25 mouse cellular contexts compared by ENCODE assay signal in the genomic region with DNA sequence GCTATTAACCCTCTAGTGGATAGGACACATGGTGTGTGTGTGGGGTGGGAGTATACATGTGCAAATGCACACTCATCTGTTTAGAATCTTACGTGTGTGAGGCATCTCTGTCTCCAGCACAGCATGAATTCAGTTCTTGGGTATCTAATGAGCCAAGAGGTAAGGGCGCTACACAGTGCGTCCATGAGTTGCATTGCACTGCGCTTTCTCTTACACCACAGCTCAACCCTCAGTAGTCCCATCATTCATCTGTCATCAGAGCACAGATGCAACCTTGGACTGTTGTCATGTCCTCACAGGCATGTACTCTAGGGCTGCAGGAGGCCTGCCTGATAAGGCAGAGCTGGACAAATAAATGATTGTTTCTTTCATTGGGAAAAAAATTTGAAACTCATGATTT. TPM values are rescaled to one million over a fixed set of nuclear protein-coding genes. Genes with fewer than 3 reads are reported as not detected.
DNase-seq lines count a peak whose midpoint lies in the region; ATAC-seq lines count a peak whose summit lies in the region.
"Had no signal": no experiment of that assay in that cellular context is flagged by ENCODE, and none has a peak within 500 bp of the region (broad histone marks: within the 10 kb centered on the region; RNA-seq: fewer than 3 reads in every experiment).

No protein-coding gene starts in this region.

- H3K36me3 ChIP-seq in hindbrain, embryonic 12.5 days, result no peaks in the 10 kb centered on the region
- no peaks in the 10 kb centered on the region for H3K36me3 ChIP-seq in hindbrain, embryonic 11.5 days (ENCODE audit: control insufficient read depth, insufficient read depth, low read length)
- no peaks in the 10 kb centered on the region for H3K36me3 ChIP-seq in midbrain, embryonic 13.5 days
- no peaks in the 10 kb centered on the region for H3K36me3 ChIP-seq in midbrain, embryonic 11.5 days (ENCODE audit: control insufficient read depth, insufficient read depth, low read length)
- H3K36me3 ChIP-seq in hindbrain, embryonic 15.5 days, result no peaks in the 10 kb centered on the region
- no peaks in the 10 kb centered on the region for H3K36me3 ChIP-seq in neural tube, embryonic 14.5 days (ENCODE audit: control insufficient read depth, insufficient read depth, low read length)
- H3K36me3 ChIP-seq: embryonic facial prominence, embryonic 10.5 days; embryonic facial prominence, embryonic 15.5 days; G1E; heart, embryonic 12.5 days; intestine, embryonic 15.5 days had no signal

- DNase-seq in hindbrain, embryonic 11.5 days (ENCODE audit: low spot score), result no peak
- no peak for DNase-seq in midbrain, embryonic 11.5 days (ENCODE audit: low spot score, missing footprints)
- DNase-seq: adrenal gland, postnatal 10 days; cerebellum, adult 8-10 months; cerebellum, postnatal 25 days; gastrocnemius, adult 2 months; heart, adult 2 months; kidney, adult 8-10 months; kidney, postnatal 14 days; layer of hippocampus, adult 9-11 months; lung, postnatal 10 days; right cerebral cortex, adult 18-20 months; thymus, postnatal 4 days had no signal

- no peaks in the 10 kb centered on the region for H3K9me3 ChIP-seq in hindbrain, embryonic 12.5 days (replicated peaks)
- H3K9me3 ChIP-seq in hindbrain, embryonic 11.5 days (ENCODE audit: control insufficient read depth, low read length), result no peaks in the 10 kb centered on the region
- no peaks in the 10 kb centered on the region for H3K9me3 ChIP-seq in midbrain, embryonic 13.5 days
- H3K9me3 ChIP-seq in midbrain, embryonic 11.5 days (ENCODE audit: control insufficient read depth, low read length), result no peaks in the 10 kb centered on the region
- no peaks in the 10 kb centered on the region for H3K9me3 ChIP-seq in hindbrain, embryonic 15.5 days
- no peaks in the 10 kb centered on the region for H3K9me3 ChIP-seq in neural tube, embryonic 14.5 days (ENCODE audit: control insufficient read depth, low read length)
- H3K9me3 ChIP-seq: embryonic facial prominence, embryonic 10.5 days; embryonic facial prominence, embryonic 15.5 days; forebrain, embryonic 13.5 days; G1E; heart, embryonic 12.5 days; intestine, embryonic 15.5 days had no signal

- 78% methylated on average over 4 of the region's 4 CpGs for WGBS in hindbrain, embryonic 12.5 days
- 79% methylated on average over 4 of the region's 4 CpGs for WGBS in hindbrain, embryonic 11.5 days
- 79% methylated on average over 4 of the region's 4 CpGs for WGBS in midbrain, embryonic 13.5 days
- 94% methylated on average over 4 of the region's 4 CpGs for WGBS in midbrain, embryonic 11.5 days
- WGBS in hindbrain, embryonic 15.5 days, result 50% methylated on average over 4 of the region's 4 CpGs
- 46% methylated on average over 4 of the region's 4 CpGs for WGBS in neural tube, embryonic 14.5 days

- ATAC-seq in hindbrain, embryonic 12.5 days (ENCODE audit: low FRiP score), result no peak
- no peak for ATAC-seq in hindbrain, embryonic 11.5 days (ENCODE audit: low FRiP score)
- 0 out of 2 replicates have a peak, but pooled peaks have one; percentile 30 for ATAC-seq in midbrain, embryonic 13.5 days
- ATAC-seq in midbrain, embryonic 11.5 days (ENCODE audit: low FRiP score), result no peak
- peak; percentile 63; the same call in 1 of the 2 replicates for ATAC-seq in hindbrain, embryonic 15.5 days (ENCODE audit: low FRiP score, low read depth)
- ATAC-seq in neural tube, embryonic 14.5 days (ENCODE audit: low read depth), result peak; percentile 34; the same call in 1 of the 2 replicates
- no peak for ATAC-seq in megakaryocyte-erythroid progenitor cell, adult 5-6 weeks (replicated peaks; ENCODE audit: low FRiP score, low TSS enrichment, poor library complexity, severe bottlenecking)
- ATAC-seq: forebrain, embryonic 13.5 days; intestine, embryonic 15.5 days had no signal

- H3K4me1 ChIP-seq in hindbrain, embryonic 12.5 days, result peaks cover 22% of the 10 kb centered on the region
- peaks cover 2% of the 10 kb centered on the region; the same call in 1 of the 2 replicates for H3K4me1 ChIP-seq in hindbrain, embryonic 11.5 days (replicated peaks; ENCODE audit: control insufficient read depth, insufficient read depth, low read length)
- H3K4me1 ChIP-seq in midbrain, embryonic 13.5 days (replicated peaks), result peaks cover 17% of the 10 kb centered on the region
- H3K4me1 ChIP-seq in midbrain, embryonic 11.5 days (ENCODE audit: control insufficient read depth, insufficient read depth, low read length), result no peaks in the 10 kb centered on the region
- peaks cover 28% of the 10 kb centered on the region for H3K4me1 ChIP-seq in hindbrain, embryonic 15.5 days (replicated peaks)
- H3K4me1 ChIP-seq in neural tube, embryonic 14.5 days (ENCODE audit: control insufficient read depth, insufficient read depth, low read length), result peaks cover 18% of the 10 kb centered on the region
- H3K4me1 ChIP-seq: heart, embryonic 12.5 days had no signal

- peak overlapping the region; percentile 24; the same call in 1 of the 2 replicates for H3K27ac ChIP-seq in hindbrain, embryonic 12.5 days
- H3K27ac ChIP-seq in hindbrain, embryonic 11.5 days (ENCODE audit: low read depth, low read length), result no peak overlapping the region
- no peak overlapping the region for H3K27ac ChIP-seq in midbrain, embryonic 13.5 days
- H3K27ac ChIP-seq in midbrain, embryonic 11.5 days (ENCODE audit: low read depth, low read length), result no peak overlapping the region
- H3K27ac ChIP-seq in hindbrain, embryonic 15.5 days (replicated peaks), result peak overlapping the region; percentile 3; the same call in 1 of the 2 replicates
- no peak overlapping the region; the same call in 1 of the 2 replicates for H3K27ac ChIP-seq in neural tube, embryonic 14.5 days (ENCODE audit: low read depth, low read length)
- H3K27ac ChIP-seq: embryonic facial prominence, embryonic 15.5 days; forebrain, embryonic 13.5 days; gastrocnemius, adult 2 months; heart, adult 2 months; intestine, embryonic 15.5 days; macrophage had no signal

- H3K27me3 ChIP-seq in hindbrain, embryonic 12.5 days, result no peaks in the 10 kb centered on the region
- no peaks in the 10 kb centered on the region for H3K27me3 ChIP-seq in hindbrain, embryonic 11.5 days (ENCODE audit: control insufficient read depth, insufficient read depth, low read length)
- H3K27me3 ChIP-seq in midbrain, embryonic 13.5 days, result no peaks in the 10 kb centered on the region
- H3K27me3 ChIP-seq in midbrain, embryonic 11.5 days (ENCODE audit: control insufficient read depth, insufficient read depth, low read length), result no peaks in the 10 kb centered on the region; the same call in 1 of the 2 replicates
- H3K27me3 ChIP-seq in hindbrain, embryonic 15.5 days, result no peaks in the 10 kb centered on the region
- H3K27me3 ChIP-seq in neural tube, embryonic 14.5 days (ENCODE audit: control insufficient read depth, insufficient read depth, low read length), result no peaks in the 10 kb centered on the region
- H3K27me3 ChIP-seq: embryonic facial prominence, embryonic 15.5 days; intestine, embryonic 15.5 days had no signal

- H3K9ac ChIP-seq in hindbrain, embryonic 12.5 days, result no peak overlapping the region
- no peak overlapping the region for H3K9ac ChIP-seq in hindbrain, embryonic 11.5 days (ENCODE audit: low read depth, low read length)
- H3K9ac ChIP-seq in midbrain, embryonic 13.5 days (replicated peaks), result no peak overlapping the region
- no peak overlapping the region for H3K9ac ChIP-seq in midbrain, embryonic 11.5 days (ENCODE audit: low read length)
- no peak overlapping the region for H3K9ac ChIP-seq in hindbrain, embryonic 15.5 days
- no peak overlapping the region for H3K9ac ChIP-seq in neural tube, embryonic 14.5 days (replicated peaks; ENCODE audit: low read depth, low read length)
- H3K9ac ChIP-seq: embryonic facial prominence, embryonic 15.5 days; forebrain, embryonic 13.5 days; heart, embryonic 12.5 days; intestine, embryonic 15.5 days had no signal

- H3K4me3 ChIP-seq in hindbrain, embryonic 12.5 days, result no peak overlapping the region
- H3K4me3 ChIP-seq in hindbrain, embryonic 11.5 days (ENCODE audit: low read depth, low read length), result no peak overlapping the region
- no peak overlapping the region for H3K4me3 ChIP-seq in midbrain, embryonic 13.5 days (replicated peaks)
- H3K4me3 ChIP-seq in midbrain, embryonic 11.5 days (ENCODE audit: low read depth, low read length), result no peak overlapping the region
- H3K4me3 ChIP-seq in hindbrain, embryonic 15.5 days, result no peak overlapping the region
- H3K4me3 ChIP-seq in neural tube, embryonic 14.5 days (ENCODE audit: low read depth, low read length), result no peak overlapping the region
- H3K4me3 ChIP-seq: embryonic facial prominence, embryonic 10.5 days; embryonic facial prominence, embryonic 15.5 days; forebrain, embryonic 13.5 days; gastrocnemius, adult 2 months; heart, adult 2 months; heart, embryonic 12.5 days; intestine, embryonic 15.5 days had no signal

- H3K4me2 ChIP-seq in hindbrain, embryonic 12.5 days (replicated peaks), result no peak overlapping the region
- H3K4me2 ChIP-seq in hindbrain, embryonic 11.5 days (replicated peaks; ENCODE audit: low read depth, low read length), result no peak overlapping the region
- no peak overlapping the region for H3K4me2 ChIP-seq in midbrain, embryonic 13.5 days (replicated peaks)
- no peak overlapping the region for H3K4me2 ChIP-seq in midbrain, embryonic 11.5 days
- H3K4me2 ChIP-seq in hindbrain, embryonic 15.5 days, result no peak overlapping the region
- no peak overlapping the region for H3K4me2 ChIP-seq in neural tube, embryonic 14.5 days (ENCODE audit: low read depth, low read length)
- H3K4me2 ChIP-seq: embryonic facial prominence, embryonic 15.5 days; forebrain, embryonic 13.5 days; heart, embryonic 12.5 days; intestine, embryonic 15.5 days had no signal

RNA-seq across cellular contexts. Expression of a gene that starts 18.0 kb away (rescaled TPM):
- polyA plus RNA-seq in hindbrain, embryonic 12.5 days (2016; fragmentation: Nextera tagmentation; extraction: Ambion mirVana), result 126 and 138 TPM in 2 replicates
- polyA plus RNA-seq in hindbrain, embryonic 11.5 days (2014; fragmentation: Nextera tagmentation; extraction: Ambion mirVana), result 46.8 and 92.2 TPM in 2 replicates
- 30.0 and 36.1 TPM in 2 replicates for polyA plus RNA-seq in midbrain, embryonic 13.5 days (2015; fragmentation: Nextera tagmentation; extraction: Ambion mirVana)
- 85.6 and 110 TPM in 2 replicates for polyA plus RNA-seq in midbrain, embryonic 11.5 days (2014; fragmentation: Nextera tagmentation; extraction: Ambion mirVana)
- polyA plus RNA-seq in hindbrain, embryonic 15.5 days (2015; fragmentation: Nextera tagmentation; extraction: Ambion mirVana), result 67.0 and 71.5 TPM in 2 replicates
- polyA plus RNA-seq in neural tube, embryonic 14.5 days (2014; fragmentation: Nextera tagmentation; extraction: Ambion mirVana), result 31.9 and 48.8 TPM in 2 replicates
- total RNA-seq in megakaryocyte-erythroid progenitor cell, adult 5-6 weeks (2014; fragmentation: Nextera tagmentation), result 56.5 and 63.9 TPM in 2 replicates
- 14.5 and 18.1 TPM in 2 replicates for total RNA-seq in megakaryocyte-erythroid progenitor cell, adult 5-6 weeks (2017)

RNA-seq across cellular contexts. Expression of a gene that starts 54.1 kb away (rescaled TPM):
- polyA plus RNA-seq in hindbrain, embryonic 12.5 days (2016; fragmentation: Nextera tagmentation; extraction: Ambion mirVana), result 0.93 and 1.5 TPM in 2 replicates
- polyA plus RNA-seq in hindbrain, embryonic 11.5 days (2014; fragmentation: Nextera tagmentation; extraction: Ambion mirVana), result 0.13 and 0.20 TPM in 2 replicates
- polyA plus RNA-seq in midbrain, embryonic 13.5 days (2015; fragmentation: Nextera tagmentation; extraction: Ambion mirVana), result 1.0 and 1.6 TPM in 2 replicates
- 0.04 and 0.22 TPM in 2 replicates for polyA plus RNA-seq in midbrain, embryonic 11.5 days (2014; fragmentation: Nextera tagmentation; extraction: Ambion mirVana)
- polyA plus RNA-seq in hindbrain, embryonic 15.5 days (2015; fragmentation: Nextera tagmentation; extraction: Ambion mirVana), result 1.5 and 2.0 TPM in 2 replicates
- polyA plus RNA-seq in neural tube, embryonic 14.5 days (2014; fragmentation: Nextera tagmentation; extraction: Ambion mirVana), result 0.35 and 0.48 TPM in 2 replicates
- total RNA-seq in megakaryocyte-erythroid progenitor cell, adult 5-6 weeks (2014; fragmentation: Nextera tagmentation), result 0.28 and 0.72 TPM in 2 replicates
- total RNA-seq in megakaryocyte-erythroid progenitor cell, adult 5-6 weeks (2017), result 0.14 TPM in 1 of 2 replicates, not detected in the other
- total RNA-seq: G1E; gastrocnemius, adult 2 months had no signal
- polyA plus RNA-seq: G1E had no signal

Comparison
In these comparisons a context has a peak if more than half of its experiments do, and no peak if none do; other contexts are left out.
1. ATAC-seq: peak in midbrain, embryonic 13.5 days (single experiment), hindbrain, embryonic 15.5 days (single experiment) and neural tube, embryonic 14.5 days (single experiment); none in hindbrain, embryonic 12.5 days (single experiment), hindbrain, embryonic 11.5 days (single experiment), midbrain, embryonic 11.5 days (single experiment) and megakaryocyte-erythroid progenitor cell, adult 5-6 weeks (single experiment).
2. H3K27ac ChIP-seq: peak in hindbrain, embryonic 12.5 days (single experiment) and hindbrain, embryonic 15.5 days (single experiment); none in hindbrain, embryonic 11.5 days (single experiment), midbrain, embryonic 13.5 days (single experiment), midbrain, embryonic 11.5 days (single experiment) and neural tube, embryonic 14.5 days (single experiment).